Mouse (Mus musculus): Measurements from ENCODE around the gene Enoph1. TPM values are rescaled to one million over a fixed set of nuclear protein-coding genes. Genes with fewer than 3 reads are reported as not detected.

Gene Enoph1
- polyA plus RNA-seq, 1 experiment: 8.2 TPM

- TF ChIP-seq TCF3 (IDR thresholded peaks at IDR 0.05; ENCODE audit: insufficient read length, low read depth): no peak
- TF ChIP-seq USF1 (IDR thresholded peaks at IDR 0.05; ENCODE audit: low read depth): no peak
- no peak for TF ChIP-seq POLR2A (IDR thresholded peaks at IDR 0.05; ENCODE audit: insufficient read length, low read depth)
- Histone ChIP-seq H3K79me2 (ENCODE audit: control insufficient read depth, insufficient read depth) (no peaks in the 10 kb centered on the region), H3K4me3 (no peak overlapping the region), H3ac (ENCODE audit: control insufficient read depth, insufficient read length) (no peak overlapping the region), H3K4me2 (ENCODE audit: low read depth) (no peak overlapping the region), H3K27me3 (ENCODE audit: control insufficient read depth, insufficient read depth, insufficient read length) (no peaks in the 10 kb centered on the region), H3K36me3 (ENCODE audit: control insufficient read depth, insufficient read depth) (no peaks in the 10 kb centered on the region)
Observed at GRCm38 (mm10) chr5:100024868-100025267, 14.9 kb upstream of the Enoph1 start.

DNA sequence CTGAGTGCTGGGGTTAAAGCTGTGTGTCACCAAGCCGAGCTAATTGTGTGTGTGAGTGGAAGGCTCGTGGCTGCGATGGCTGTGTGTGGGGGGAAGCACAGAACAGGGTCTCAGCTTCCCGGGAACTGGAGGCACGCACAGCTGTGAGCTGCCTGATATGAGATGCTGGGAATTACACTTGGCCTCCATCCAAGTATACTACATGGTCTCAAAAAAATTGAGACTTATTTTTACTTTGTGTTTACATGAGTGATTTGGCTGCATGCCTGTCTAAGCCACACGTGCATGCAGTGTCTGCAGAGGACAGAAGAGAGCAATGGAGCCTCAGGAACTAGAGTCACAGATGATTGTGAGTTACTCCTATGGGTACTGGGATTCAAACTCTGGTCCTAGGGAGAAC lies 9.7 kb upstream of the Enoph1 start:
- Histone ChIP-seq H3K4me2 (ENCODE audit: low read depth) (no peak overlapping the region), H3ac (ENCODE audit: control insufficient read depth, insufficient read length) (no peak overlapping the region), H3K36me3 (ENCODE audit: control insufficient read depth, insufficient read depth) (peaks cover 27% of the 10 kb centered on the region), H3K27me3 (ENCODE audit: control insufficient read depth, insufficient read depth, insufficient read length) (no peaks in the 10 kb centered on the region), H3K79me2 (ENCODE audit: control insufficient read depth, insufficient read depth) (peaks cover 37% of the 10 kb centered on the region), H3K4me3 (no peak overlapping the region)
- TF ChIP-seq MYOG (IDR thresholded peaks at IDR 0.05; ENCODE audit: control insufficient read depth in 1 of 3, insufficient read depth in 1 of 3, insufficient read length in 2 of 3, low read depth in 2 of 3) (peak in 2 of 3 experiments; percentile 31 to 66), POLR2A (IDR thresholded peaks at IDR 0.05; ENCODE audit: insufficient read length, low read depth) (no peak), TCF12 (IDR thresholded peaks at IDR 0.05; ENCODE audit: insufficient read depth, poor library complexity, severe bottlenecking) (no peak), REST (IDR thresholded peaks at IDR 0.05; ENCODE audit: insufficient read depth, insufficient read length) (no peak), TCF3 (IDR thresholded peaks at IDR 0.05; ENCODE audit: insufficient read length, low read depth) (no peak), MYOD1 (IDR thresholded peaks at IDR 0.05; ENCODE audit: control insufficient read depth in 1 of 3, insufficient read length in 2 of 3, low read depth in 2 of 3) (peak in 1 of 3 experiments; percentile 52), POLR2AphosphoS2 (IDR thresholded peaks at IDR 0.05; ENCODE audit: insufficient read length, low read depth) (peak; percentile 90)

GRCm38 (mm10) chr5:100032107-100032506 lies 7.7 kb upstream of the Enoph1 start:
- no peak for TF ChIP-seq SRF (IDR thresholded peaks at IDR 0.05; ENCODE audit: control insufficient read depth, insufficient read length, low read depth)
- TF ChIP-seq POLR2AphosphoS2 (IDR thresholded peaks at IDR 0.05; ENCODE audit: insufficient read length, low read depth): peak; percentile 72
- Histone ChIP-seq H3K27me3 (ENCODE audit: control insufficient read depth, insufficient read depth, insufficient read length) (no peaks in the 10 kb centered on the region), H3K79me2 (ENCODE audit: control insufficient read depth, insufficient read depth) (peaks cover 57% of the 10 kb centered on the region), H3K36me3 (ENCODE audit: control insufficient read depth, insufficient read depth) (peaks cover 46% of the 10 kb centered on the region), H3K4me3 (no peak overlapping the region), H3K4me2 (ENCODE audit: low read depth) (no peak overlapping the region), H3ac (ENCODE audit: control insufficient read depth, insufficient read length) (no peak overlapping the region)

DNA sequence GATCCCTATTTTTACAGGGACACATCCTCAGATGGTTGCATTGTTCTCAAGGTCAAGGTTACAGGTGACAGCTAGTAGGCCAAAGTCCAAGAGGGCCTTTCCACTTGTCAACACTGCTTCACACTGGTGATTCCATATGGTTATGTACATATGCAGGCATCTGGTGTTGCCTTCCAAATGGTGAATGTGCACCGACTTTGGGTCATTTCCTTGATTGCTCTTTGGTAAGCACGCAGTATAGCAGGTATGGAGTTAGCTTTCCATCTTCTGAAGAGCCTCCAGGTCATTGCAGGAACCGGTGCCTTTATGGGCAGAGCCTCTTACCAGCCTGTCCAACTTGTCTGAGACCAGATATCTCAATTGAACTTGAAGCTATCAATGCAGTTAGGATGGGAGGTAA lies 7.1 kb upstream of the Enoph1 start:
- TF ChIP-seq E2F4 (IDR thresholded peaks at IDR 0.05; ENCODE audit: insufficient read depth) (no peak), MAX (IDR thresholded peaks at IDR 0.05; ENCODE audit: low read depth) (no peak), USF1 (IDR thresholded peaks at IDR 0.05; ENCODE audit: low read depth) (no peak), POLR2A (IDR thresholded peaks at IDR 0.05; ENCODE audit: insufficient read length, low read depth) (no peak), CEBPB (IDR thresholded peaks at IDR 0.05; ENCODE audit: insufficient read depth, poor library complexity, severe bottlenecking) (no peak), POLR2AphosphoS2 (IDR thresholded peaks at IDR 0.05; ENCODE audit: insufficient read length, low read depth) (peak; percentile 58)
- H3K79me2 ChIP-seq (ENCODE audit: control insufficient read depth, insufficient read depth): peaks cover 63% of the 10 kb centered on the region
- no peak overlapping the region for H3K4me2 ChIP-seq (ENCODE audit: low read depth)
- no peak overlapping the region for H3K4me3 ChIP-seq
- H3K36me3 ChIP-seq (ENCODE audit: control insufficient read depth, insufficient read depth): peaks cover 51% of the 10 kb centered on the region
- no peak overlapping the region for H3ac ChIP-seq (ENCODE audit: control insufficient read depth, insufficient read length)
- no peaks in the 10 kb centered on the region for H3K27me3 ChIP-seq (ENCODE audit: control insufficient read depth, insufficient read depth, insufficient read length)

GRCm38 (mm10) chr5:100035950-100036349 lies 3.8 kb upstream of the Enoph1 start:
- Histone ChIP-seq H3K27me3 (ENCODE audit: control insufficient read depth, insufficient read depth, insufficient read length) (no peaks in the 10 kb centered on the region), H3K4me2 (ENCODE audit: low read depth) (peak overlapping the region; percentile 89), H3ac (ENCODE audit: control insufficient read depth, insufficient read length) (no peak overlapping the region), H3K79me2 (ENCODE audit: control insufficient read depth, insufficient read depth) (peaks cover 82% of the 10 kb centered on the region), H3K36me3 (ENCODE audit: control insufficient read depth, insufficient read depth) (peaks cover 54% of the 10 kb centered on the region), H3K4me3 (peak overlapping the region; percentile 95)
- TF ChIP-seq MYOG (IDR thresholded peaks at IDR 0.05; ENCODE audit: control insufficient read depth in 1 of 3, insufficient read depth in 1 of 3, insufficient read length in 2 of 3, low read depth in 2 of 3) (no peak), CEBPB (IDR thresholded peaks at IDR 0.05; ENCODE audit: insufficient read depth, poor library complexity, severe bottlenecking) (no peak), USF1 (IDR thresholded peaks at IDR 0.05; ENCODE audit: low read depth) (no peak), SRF (IDR thresholded peaks at IDR 0.05; ENCODE audit: control insufficient read depth, insufficient read length, low read depth) (no peak), E2F4 (IDR thresholded peaks at IDR 0.05; ENCODE audit: insufficient read depth) (no peak), MYOD1 (IDR thresholded peaks at IDR 0.05; ENCODE audit: control insufficient read depth in 1 of 3, insufficient read length in 2 of 3, low read depth in 2 of 3) (no peak), POLR2AphosphoS2 (IDR thresholded peaks at IDR 0.05; ENCODE audit: insufficient read length, low read depth) (no peak), POLR2A (IDR thresholded peaks at IDR 0.05; ENCODE audit: insufficient read length, low read depth) (no peak), REST (IDR thresholded peaks at IDR 0.05; ENCODE audit: insufficient read depth, insufficient read length) (no peak), TCF3 (IDR thresholded peaks at IDR 0.05; ENCODE audit: insufficient read length, low read depth) (no peak), TCF12 (IDR thresholded peaks at IDR 0.05; ENCODE audit: insufficient read depth, poor library complexity, severe bottlenecking) (no peak), MAX (IDR thresholded peaks at IDR 0.05; ENCODE audit: low read depth) (no peak)
